Mouse (Mus musculus): ENCODE results near the gene Pla2g2d. TPM values are rescaled to one million over a fixed set of nuclear protein-coding genes. Genes with fewer than 3 reads are reported as not detected.

Pla2g2d gene
- total RNA-seq (2021), result 1 to 10 TPM; 1.3 to 2.5 TPM
- long read RNA-seq, experiment 1, result 0 reads
- long read RNA-seq, experiment 2, result 0 reads

GRCm38 (mm10) chr4:138775435-138775834, at the start of gene Pla2g2d:
Pla2g2d (plus strand) TSS chr4:138775735.
- DNase-seq (ENCODE audit: low spot score in 2 of 2), result no peak

DNA sequence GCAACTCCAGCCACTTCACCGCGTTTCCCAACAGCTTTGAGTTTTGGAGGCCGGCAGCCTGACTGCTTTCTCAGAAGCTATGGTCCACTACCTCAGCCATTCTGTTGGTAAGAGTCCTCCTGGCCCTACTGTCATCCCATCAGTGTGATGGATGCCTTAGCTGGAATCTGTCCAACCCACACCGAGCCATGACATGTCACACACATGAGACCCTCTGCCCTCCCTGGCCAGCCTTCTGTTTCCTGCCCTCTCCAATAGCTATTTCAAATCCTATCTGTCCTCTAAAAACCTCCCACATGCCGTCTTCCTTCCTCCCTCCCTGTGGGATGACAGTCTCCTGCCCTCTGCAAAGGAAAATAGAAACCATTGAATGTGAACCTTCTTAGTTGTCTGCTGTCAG, 49.8 kb upstream of the Pla2g2d start:
- no peak for DNase-seq (ENCODE audit: low spot score in 2 of 2)

- no peak for DNase-seq (ENCODE audit: low spot score in 2 of 2)
Observed at GRCm38 (mm10) chr4:138729018-138729703, 46.4 kb upstream of the Pla2g2d start.

DNA sequence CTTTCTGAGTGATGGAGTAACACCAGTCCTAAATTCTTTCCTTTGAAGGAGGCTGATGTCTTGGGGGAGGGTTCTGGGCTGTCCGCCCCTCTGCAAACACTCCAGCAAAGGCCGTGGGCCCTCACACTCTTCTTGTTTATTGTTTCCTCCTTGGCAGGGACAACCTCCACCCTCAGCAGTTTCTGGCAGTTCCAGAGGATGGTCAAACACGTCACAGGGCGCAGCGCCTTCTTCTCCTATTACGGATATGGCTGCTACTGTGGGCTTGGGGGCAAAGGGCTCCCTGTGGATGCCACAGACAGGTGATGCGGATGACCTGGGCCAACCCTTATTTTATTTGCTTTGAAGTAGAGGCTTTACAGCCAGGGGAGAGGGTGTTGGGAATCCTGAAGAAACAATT, 41.4 kb upstream of the Pla2g2d start:
- no peak for DNase-seq (ENCODE audit: low spot score in 2 of 2)

- no peak for DNase-seq (ENCODE audit: low spot score in 2 of 2)
Observed at GRCm38 (mm10) chr4:138734863-138735262, 40.7 kb upstream of the Pla2g2d start.

GRCm38 (mm10) chr4:138737031-138737430, 38.5 kb upstream of the Pla2g2d start, which contains the start of gene Ubxn10:
Ubxn10 (minus strand) TSS chr4:138737167.
- DNase-seq (ENCODE audit: low spot score in 2 of 2), result no peak

- no peak for DNase-seq (ENCODE audit: low spot score in 2 of 2)
Observed at GRCm38 (mm10) chr4:138739136-138739851, 36.2 kb upstream of the Pla2g2d start.

- DNase-seq (ENCODE audit: low spot score in 2 of 2), result no peak
Observed at GRCm38 (mm10) chr4:138745884-138746283, 29.7 kb upstream of the Pla2g2d start.

DNA sequence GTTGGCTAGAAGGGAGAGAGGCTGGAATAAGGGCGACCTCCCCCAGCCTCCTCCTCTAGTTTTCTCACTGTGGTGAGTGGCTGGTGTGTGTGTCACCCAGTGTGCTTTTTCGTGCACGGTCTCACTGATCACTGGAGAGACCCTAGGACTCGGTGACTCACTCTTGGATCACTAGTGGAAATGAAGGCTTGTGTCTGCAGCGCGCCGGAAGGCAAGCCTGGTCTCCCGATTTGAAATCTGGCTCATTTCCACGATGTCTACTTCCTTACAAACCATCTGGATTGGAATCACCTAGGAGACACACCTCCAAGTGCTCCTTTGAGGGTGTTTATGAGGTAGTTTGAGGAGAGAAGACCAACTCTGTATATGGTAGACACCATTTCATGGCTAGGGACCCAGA, 28.7 kb upstream of the Pla2g2d start:
- DNase-seq (ENCODE audit: low spot score in 2 of 2), result no peak

GRCm38 (mm10) chr4:138747851-138748250, 27.7 kb upstream of the Pla2g2d start:
- no peak for DNase-seq (ENCODE audit: low spot score in 2 of 2)

- peak; percentile 38 to 41 for DNase-seq (ENCODE audit: low spot score in 2 of 2)
Observed at GRCm38 (mm10) chr4:138748369-138749072, 27.0 kb upstream of the Pla2g2d start.

DNA sequence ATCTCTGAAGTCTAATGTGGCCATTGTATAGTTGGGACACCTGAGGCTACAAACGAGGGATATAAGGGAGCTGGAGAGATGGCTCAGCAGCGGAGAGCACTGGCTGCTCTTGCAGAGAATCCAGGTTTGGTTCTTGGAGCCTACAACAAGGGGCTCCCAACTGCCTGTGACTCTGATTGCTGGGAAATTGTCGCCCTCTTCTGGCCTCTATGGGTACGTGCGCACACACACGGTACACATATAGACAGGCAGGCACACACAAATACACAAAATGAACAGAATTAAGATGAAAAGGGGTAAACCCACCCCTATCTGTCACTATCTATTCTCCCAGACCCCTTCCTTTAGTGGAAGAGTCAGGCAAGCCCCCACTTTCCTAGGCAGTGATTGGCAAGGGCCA, 22.9 kb upstream of the Pla2g2d start:
- no peak for DNase-seq (ENCODE audit: low spot score in 2 of 2)

DNA sequence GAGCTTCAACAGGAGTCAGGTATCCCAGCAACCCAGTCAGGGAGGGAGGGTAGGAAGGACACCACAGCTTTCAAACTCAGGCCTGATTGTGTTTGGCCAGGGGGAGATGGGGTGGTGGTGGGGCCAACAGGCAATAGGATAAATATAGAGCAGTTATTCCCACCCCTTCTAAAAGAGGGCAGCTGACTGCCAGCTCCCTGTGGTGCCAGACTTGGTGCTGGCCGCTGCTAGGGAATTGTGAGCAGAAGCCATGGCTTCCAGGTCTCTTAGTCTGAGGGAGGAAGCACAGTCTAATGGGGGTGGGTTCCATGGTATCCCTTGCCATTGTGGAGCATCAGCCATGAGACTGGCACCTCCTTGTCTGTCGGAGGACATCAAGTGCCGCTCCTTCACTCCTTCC, 21.9 kb upstream of the Pla2g2d start:
- no peak for DNase-seq (ENCODE audit: low spot score in 2 of 2)

DNA sequence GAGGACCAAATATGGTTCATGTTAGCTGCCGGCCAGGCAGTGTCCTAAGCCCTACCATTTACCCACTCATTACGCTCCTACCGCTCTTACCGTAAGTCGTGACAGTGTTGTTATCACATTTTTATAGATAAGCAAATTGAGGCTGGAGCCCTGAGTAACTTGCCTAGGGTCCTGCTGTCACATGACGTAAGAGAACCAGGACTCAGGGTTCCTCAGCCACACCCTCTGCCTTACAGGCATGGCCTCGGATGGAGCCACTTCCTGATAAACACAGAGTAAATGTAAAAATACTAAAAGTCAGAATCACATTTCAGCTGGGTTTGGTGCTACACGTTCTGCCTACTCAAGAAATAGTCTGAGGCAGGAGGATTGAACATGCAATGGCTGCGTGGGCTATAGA, 21.1 kb upstream of the Pla2g2d start:
- no peak for DNase-seq (ENCODE audit: low spot score in 2 of 2)

DNA sequence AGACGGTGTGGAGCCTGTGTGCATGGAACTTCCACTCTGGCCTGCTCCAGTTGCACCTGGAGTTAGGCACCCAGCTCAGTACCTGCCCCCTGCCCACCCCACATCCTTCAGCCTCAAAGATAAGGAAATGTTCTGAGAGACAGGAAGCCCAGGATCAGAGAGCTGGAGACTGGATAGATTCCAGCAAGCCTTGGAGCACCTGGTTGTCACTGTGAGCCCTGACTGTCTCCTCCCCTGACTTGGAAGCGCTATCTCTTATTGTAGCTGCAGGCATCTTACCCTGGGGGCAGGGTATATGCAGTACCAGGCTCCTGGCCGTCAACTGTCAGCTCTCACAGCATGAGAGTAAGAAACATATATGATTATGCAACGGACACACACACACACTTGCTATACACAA, 20.1 kb upstream of the Pla2g2d start:
- no peak for DNase-seq (ENCODE audit: low spot score in 2 of 2)

DNA sequence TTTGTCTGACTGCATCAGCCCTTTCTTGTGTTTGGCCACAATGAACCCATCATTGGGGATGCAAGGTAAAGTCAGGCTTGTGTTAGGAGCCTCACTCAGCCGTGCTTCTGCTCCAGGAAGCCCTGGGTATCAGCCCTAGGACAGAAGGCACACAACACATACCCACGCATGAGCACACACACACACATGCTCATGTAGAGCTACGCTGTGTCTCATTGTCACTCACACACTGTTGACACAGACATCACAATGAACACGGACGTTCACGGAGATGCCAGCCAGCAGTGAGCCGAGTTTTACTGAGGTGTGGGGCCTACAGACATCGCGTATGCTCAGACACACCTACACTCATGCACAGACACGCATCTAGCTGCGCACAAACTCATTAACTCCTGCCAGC, 19.6 kb upstream of the Pla2g2d start:
- DNase-seq (ENCODE audit: low spot score in 2 of 2), result no peak

DNA sequence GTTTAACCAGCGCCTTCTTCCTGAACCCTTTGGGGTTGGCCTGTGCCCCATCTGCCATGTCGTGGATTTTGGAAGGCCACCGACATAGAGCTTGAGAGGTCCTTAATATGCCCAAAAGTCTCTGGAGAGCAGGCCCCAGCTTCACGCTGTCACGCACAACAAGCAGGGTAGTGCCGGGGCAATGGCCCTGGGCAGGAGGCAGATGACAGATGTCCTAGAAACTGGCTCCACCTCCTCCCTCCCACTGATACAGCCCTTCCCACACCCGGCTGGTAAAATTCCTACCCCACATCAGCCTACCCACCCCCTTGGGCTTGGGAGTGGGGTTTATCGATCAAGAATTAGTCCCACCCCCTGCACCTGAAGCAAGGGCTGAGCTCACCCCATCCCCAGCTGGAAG, 18.1 kb upstream of the Pla2g2d start, which contains the start of gene Pla2g2f:
TSS of gene Pla2g2f (minus strand) at position 211 of the 400 bp plus-strand sequence.
- peak in 1 of 2 experiments; percentile 29 for DNase-seq (ENCODE audit: low spot score in 2 of 2)

DNA sequence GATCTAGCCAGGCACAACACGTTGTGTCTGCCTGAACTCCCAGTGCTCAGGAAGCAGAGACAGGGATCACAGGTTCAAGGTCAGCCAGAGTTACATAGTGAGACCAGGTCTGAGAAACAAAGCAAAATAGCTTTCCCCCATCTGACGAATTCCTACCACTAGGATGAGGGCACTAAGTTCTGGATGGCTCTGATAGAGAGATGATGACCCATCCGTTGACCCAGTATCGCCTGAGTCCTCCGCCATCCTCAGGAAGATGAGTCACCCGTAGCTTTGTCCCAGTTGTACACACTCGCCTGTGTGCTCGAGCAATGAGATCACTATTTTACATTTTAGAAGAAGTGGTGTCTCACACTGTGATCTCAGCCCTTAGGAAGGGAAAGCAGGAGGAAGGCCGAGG, 13.3 kb upstream of the Pla2g2d start:
- DNase-seq (ENCODE audit: low spot score in 2 of 2), result no peak

DNA sequence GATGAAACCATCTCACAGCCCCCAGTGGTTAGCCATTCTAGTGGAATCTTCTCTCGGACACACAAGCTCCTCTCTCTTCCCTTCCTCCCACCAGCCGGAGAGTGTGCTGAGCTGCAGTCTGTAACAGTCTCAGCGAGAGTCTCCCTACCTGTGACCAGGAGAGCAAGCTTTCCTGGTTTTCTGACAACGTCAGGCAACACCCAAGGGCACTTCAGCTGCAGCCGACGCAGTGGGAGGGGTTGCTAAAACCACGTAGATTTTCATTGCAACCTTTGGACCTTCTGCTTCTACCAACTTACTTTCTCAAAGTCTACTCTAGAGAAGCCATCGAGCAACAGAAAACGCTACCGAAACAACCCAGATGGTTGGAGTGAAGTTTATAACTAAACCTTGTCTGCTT, 3.6 kb upstream of the Pla2g2d start:
- no peak for DNase-seq (ENCODE audit: low spot score in 2 of 2)

- DNase-seq (ENCODE audit: low spot score in 2 of 2), result no peak
Observed at GRCm38 (mm10) chr4:138772386-138772785, 3.1 kb upstream of the Pla2g2d start.

GRCm38 (mm10) chr4:138777417-138778407, 2.2 kb downstream of the Pla2g2d start:
- DNase-seq (ENCODE audit: low spot score in 2 of 2), result no peak
